Mouse (Mus musculus) midbrain, postnatal 0 days (tissue): ENCODE results near the gene Asmt. TPM values are rescaled to one million over a fixed set of nuclear protein-coding genes. Genes with fewer than 3 reads are reported as not detected.

Source experiments
- ATAC-seq: fragments of 200-750 bp; cut with Nextera tagmentation; 2 replicates; pipeline ENCODE4 v1.8.0; 2017; ENCODE audit warnings: moderate number of reproducible peaks, mild to moderate bottlenecking, moderate TSS enrichment, moderate library complexity; ENCODE audit not compliant: low FRiP score
- DNase-seq: peaks from one replicate; pipeline ENCODE4 v3.0.0-alpha.2; 2015; ENCODE audit warnings: low spot score
- H3K27ac ChIP-seq: fragments of 300-500 bp; sonication (generic); 2 replicates; pipeline ENCODE4 v1.5.1; 2014; ENCODE audit warnings: low read depth, mild to moderate bottlenecking, low read length, mixed read lengths
- H3K27me3 ChIP-seq: fragments of 300-500 bp; sonication (generic); 2 replicates; pipeline ENCODE4 v1.6.1; 2014; ENCODE audit warnings: low read length, control low read depth, mixed read lengths; ENCODE audit not compliant: insufficient read depth
- H3K36me3 ChIP-seq: fragments of 300-500 bp; sonication (generic); 2 replicates; pipeline ENCODE4 v1.6.1; 2014; ENCODE audit warnings: low read length, control low read depth, mixed read lengths; ENCODE audit not compliant: insufficient read depth
- H3K4me1 ChIP-seq: fragments of 300-500 bp; sonication (generic); 2 replicates; pipeline ENCODE4 v1.6.1; 2014; ENCODE audit warnings: mild to moderate bottlenecking, control low read depth, antibody characterized with exemption, low read length, mixed read lengths; ENCODE audit not compliant: insufficient read depth
- H3K4me2 ChIP-seq: fragments of 300-500 bp; sonication (generic); 2 replicates; pipeline ENCODE4 v1.6.1; 2014; ENCODE audit warnings: low read depth, mild to moderate bottlenecking, low read length, mixed read lengths; ENCODE audit not compliant: poor library complexity, severe bottlenecking
- H3K4me3 ChIP-seq: fragments of 300-500 bp; sonication (generic); 2 replicates; pipeline ENCODE4 v1.5.1; 2014; ENCODE audit warnings: low read depth, mild to moderate bottlenecking, low read length, moderate library complexity
- H3K9ac ChIP-seq: fragments of 300-500 bp; sonication (generic); replicated peaks from 2 replicates; pipeline ENCODE4 v1.6.1; 2014; ENCODE audit warnings: mild to moderate bottlenecking, low read length, moderate library complexity, mixed read lengths; ENCODE audit not compliant: poor library complexity, severe bottlenecking
- H3K9me3 ChIP-seq: fragments of 300-500 bp; sonication (generic); 2 replicates; pipeline ENCODE4 v1.6.1; 2016; ENCODE audit warnings: low read length, control low read depth
- CTCF ChIP-seq: IDR thresholded peaks from 2 replicates; pipeline ENCODE4 v1.5.1; 2016; ENCODE audit warnings: antibody characterized with exemption, mild to moderate bottlenecking
- WGBS: fragments of 180-500 bp; shearing (Covaris S2); extraction: QIAGEN DNeasy Blood & Tissue Kit; methylation state at CpG from one replicate; pipeline ENCODE4 v1.1.7; 2014; 5-methylcytosine and 5-hydroxymethylcytosine counted together
- polyA plus RNA-seq: library from polyadenylated mRNA; unstranded; fragments of >200 nt; fragmentation: Nextera tagmentation; extraction: Ambion mirVana; gene quantifications from 2 replicates; pipeline ENCODE4 v1.2.1, GENCODE M21; 2015
- total RNA-seq: library from RNA; depleted of rRNA; stranded (reverse); fragments of >200 nt; gene quantifications from 2 replicates; pipeline ENCODE4 v1.2.3, GENCODE M21; 2014

The Asmt gene
- total and polyA plus RNA-seq, 2 experiments from 2014 or later, result not detected

GRCm38 (mm10) chrX:170676606-170677239, 4.3 kb downstream of the Asmt start:
- WGBS, result 91% methylated on average over 62 of the region's 67 CpGs
- Histone ChIP-seq H3K9ac (no peak overlapping the region), H3K4me2 (no peak overlapping the region), H3K9me3 (peaks cover 22% of the 10 kb centered on the region), H3K4me3 (no peak overlapping the region), H3K4me1 (no peaks in the 10 kb centered on the region), H3K27ac (no peak overlapping the region), H3K36me3 (peaks cover 7% of the 10 kb centered on the region; the same call in 1 of the 2 replicates), H3K27me3 (no peaks in the 10 kb centered on the region)
- DNase-seq, result peak; percentile 2
- TF ChIP-seq CTCF, result no peak
- peak; percentile 1; the same call in 1 of the 2 replicates for ATAC-seq

- Histone ChIP-seq H3K27me3 (no peaks in the 10 kb centered on the region), H3K27ac (no peak overlapping the region), H3K36me3 (peaks cover 7% of the 10 kb centered on the region; the same call in 1 of the 2 replicates), H3K4me2 (no peak overlapping the region), H3K4me1 (no peaks in the 10 kb centered on the region), H3K9me3 (peaks cover 22% of the 10 kb centered on the region), H3K9ac (no peak overlapping the region), H3K4me3 (no peak overlapping the region)
- ATAC-seq (no peak), DNase-seq (no peak)
- TF ChIP-seq CTCF, result no peak
- WGBS, result 97% methylated on average over 16 of the region's 17 CpGs
Measured at GRCm38 (mm10) chrX:170677266-170677665, 4.8 kb downstream of the Asmt start.

DNA sequence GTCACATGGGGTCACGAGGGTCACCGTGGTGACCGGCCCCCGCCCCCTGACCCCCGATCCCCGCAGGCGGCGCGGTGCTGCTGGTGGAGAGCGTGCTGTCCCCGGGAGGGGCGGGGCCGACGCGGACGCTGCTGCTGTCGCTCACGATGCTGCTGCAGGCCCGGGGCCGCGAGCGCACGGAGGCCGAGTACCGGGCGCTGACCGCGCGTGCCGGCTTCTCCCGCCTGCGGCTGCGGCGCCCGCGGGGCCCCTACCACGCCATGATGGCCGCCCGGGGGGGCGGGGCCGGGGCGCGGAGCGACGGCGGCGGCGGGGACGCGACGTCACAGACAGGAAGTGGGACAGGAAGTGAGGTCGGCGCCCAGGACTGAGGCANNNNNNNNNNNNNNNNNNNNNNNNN, 5.2 kb downstream of the Asmt start:
- Histone ChIP-seq H3K4me3 (no peak overlapping the region), H3K27me3 (no peaks in the 10 kb centered on the region), H3K27ac (no peak overlapping the region), H3K4me2 (no peak overlapping the region), H3K4me1 (no peaks in the 10 kb centered on the region), H3K9me3 (peaks cover 20% of the 10 kb centered on the region), H3K9ac (no peak overlapping the region), H3K36me3 (peaks cover 7% of the 10 kb centered on the region; the same call in 1 of the 2 replicates)
- 97% methylated on average over 43 of the region's 53 CpGs for WGBS
- no peak for TF ChIP-seq CTCF
- DNase-seq (no peak), ATAC-seq (no peak)
